Mouse (Mus musculus): ENCODE data around the gene Olfm2. TPM values are rescaled to one million over a fixed set of nuclear protein-coding genes. Genes with fewer than 3 reads are reported as not detected.
"Not testable (repeated sequence)": the region's sequence is repeated elsewhere in the genome, so short reads cannot be mapped to it uniquely, and the experiment has no call there.

Olfm2 gene
- total RNA-seq, 1 experiment from 2014 or later, result not detected

- ATAC-seq (ENCODE audit: extremely low read depth, insufficient number of reproducible peaks, low FRiP score, poor library complexity, severe bottlenecking), result no peak
Measured at GRCm38 (mm10) chr9:20638552-20638951, 107.6 kb downstream of the Olfm2 start.

- no peak for ATAC-seq (ENCODE audit: extremely low read depth, insufficient number of reproducible peaks, low FRiP score, poor library complexity, severe bottlenecking)
Measured at GRCm38 (mm10) chr9:20636790-20637189, 109.4 kb downstream of the Olfm2 start.

GRCm38 (mm10) chr9:20636256-20636655 lies 109.9 kb downstream of the Olfm2 start:
- peak; percentile 32 for ATAC-seq (ENCODE audit: extremely low read depth, insufficient number of reproducible peaks, low FRiP score, poor library complexity, severe bottlenecking)

GRCm38 (mm10) chr9:20635676-20636075 lies 110.5 kb downstream of the Olfm2 start:
- ATAC-seq (ENCODE audit: extremely low read depth, insufficient number of reproducible peaks, low FRiP score, poor library complexity, severe bottlenecking), result not testable (repeated sequence)

- no peak for ATAC-seq (ENCODE audit: extremely low read depth, insufficient number of reproducible peaks, low FRiP score, poor library complexity, severe bottlenecking)
Measured at GRCm38 (mm10) chr9:20631332-20631731, 114.8 kb downstream of the Olfm2 start.

Other genes with a start within 250 kb of the Olfm2 start
- gene Zfp266, start 224.9 kb downstream of the Olfm2 start, total RNA-seq (2017), result 21.5 and 29.0 TPM in 2 replicates
- gene Zfp846, start 165.1 kb downstream of the Olfm2 start, total RNA-seq (2017), result 6.4 and 8.0 TPM in 2 replicates
- gene Ubl5, start 103.5 kb downstream of the Olfm2 start, total RNA-seq (2017), result 154 and 184 TPM in 2 replicates
- 32.3 and 36.5 TPM in 2 replicates for gene Fbxl12, start 101.6 kb downstream of the Olfm2 start, total RNA-seq (2017)
- gene Pin1, start 94.3 kb downstream of the Olfm2 start, total RNA-seq (2017), result 9.8 and 11.5 TPM in 2 replicates
- 1.5 and 2.2 TPM in 2 replicates for gene Col5a3, start 68.7 kb upstream of the Olfm2 start, total RNA-seq (2017)
- not detected in 2 replicates for gene Rdh8, start 72.2 kb upstream of the Olfm2 start, total RNA-seq (2017)
- gene A230050P20Rik, start 122.3 kb upstream of the Olfm2 start, total RNA-seq (2017), result 21.3 and 23.1 TPM in 2 replicates
- gene Angptl6, start 133.4 kb upstream of the Olfm2 start, total RNA-seq (2017), result 0.25 and 0.70 TPM in 2 replicates
- 42.1 and 48.9 TPM in 2 replicates for gene Ppan, start 141.8 kb upstream of the Olfm2 start, total RNA-seq (2017)
- 91.0 and 92.9 TPM in 2 replicates for gene Eif3g, start 152.3 kb upstream of the Olfm2 start, total RNA-seq (2017)
- gene Dnmt1, start 213.5 kb upstream of the Olfm2 start, total RNA-seq (2017), result 58.3 and 60.4 TPM in 2 replicates
- gene S1pr2, start 230.4 kb upstream of the Olfm2 start, total RNA-seq (2017), result 0.98 and 1.3 TPM in 2 replicates

Data from neutrophil, adult 5-6 weeks (primary cell).